Mouse (Mus musculus) ES-Bruce4 (cell line): Measurements from ENCODE around the gene Grm7. TPM values are rescaled to one million over a fixed set of nuclear protein-coding genes. Genes with fewer than 3 reads are reported as not detected.

Experiments used
- H3K27ac ChIP-seq: 2 replicates; pipeline ENCODE4 v1.5.1; 2012; ENCODE audit warnings: low read length, inconsistent platforms; ENCODE audit not compliant: insufficient read depth
- H3K27me3 ChIP-seq: 2 replicates; pipeline ENCODE4 v1.6.1; 2012; ENCODE audit warnings: mild to moderate bottlenecking, low read length, inconsistent platforms; ENCODE audit not compliant: control insufficient read depth, poor library complexity, insufficient read depth, severe bottlenecking
- H3K36me3 ChIP-seq: 2 replicates; pipeline ENCODE4 v1.6.1; 2012; ENCODE audit warnings: inconsistent platforms, mild to moderate bottlenecking, low read length, moderate library complexity; ENCODE audit not compliant: control insufficient read depth, poor library complexity, insufficient read depth, severe bottlenecking
- H3K4me1 ChIP-seq: one replicate; pipeline ENCODE4 v1.8.1; 2011; ENCODE audit warnings: low read length; ENCODE audit not compliant: control insufficient read depth, insufficient read depth
- H3K4me3 ChIP-seq: 2 replicates; pipeline ENCODE4 v1.5.1; 2011; ENCODE audit warnings: low read depth, mild to moderate bottlenecking, low read length
- H3K9ac ChIP-seq: 2 replicates; pipeline ENCODE4 v1.6.1; 2012; ENCODE audit warnings: low read depth, mild to moderate bottlenecking, inconsistent platforms; ENCODE audit not compliant: poor library complexity, severe bottlenecking
- H3K9me3 ChIP-seq: replicated peaks from 2 replicates; pipeline ENCODE4 v1.6.1; 2012; ENCODE audit warnings: mild to moderate bottlenecking, low read length, inconsistent platforms; ENCODE audit not compliant: control insufficient read depth, poor library complexity, insufficient read depth, severe bottlenecking
- CTCF ChIP-seq: IDR thresholded peaks from one replicate; pipeline ENCODE4 v1.8.1; 2011; ENCODE audit warnings: low read depth, low read length
- EP300 ChIP-seq: IDR thresholded peaks from 2 replicates; pipeline ENCODE4 v1.6.1; 2011; ENCODE audit warnings: low read depth, low read length; ENCODE audit not compliant: insufficient read depth
- POLR2A ChIP-seq: IDR thresholded peaks from one replicate; pipeline ENCODE4 v1.8.1; 2011; ENCODE audit warnings: low read length; ENCODE audit not compliant: insufficient read depth
- polyA plus RNA-seq: library from polyadenylated mRNA; stranded (reverse); fragments of >200 nt; gene quantifications from 2 replicates; pipeline ENCODE4 v1.2.4, GENCODE M21; 2011; ENCODE audit warnings: low read depth; ENCODE audit not compliant: missing spikeins, insufficient read depth, insufficient read length

The Grm7 gene
- polyA plus RNA-seq, 1 experiment, result not detected

- TF ChIP-seq POLR2A, result no peak
- no peak for TF ChIP-seq CTCF
- no peak for TF ChIP-seq EP300
- H3K27ac ChIP-seq, result no peak overlapping the region
- no peaks in the 10 kb centered on the region for H3K9me3 ChIP-seq
- H3K36me3 ChIP-seq, result no peaks in the 10 kb centered on the region
- no peak overlapping the region for H3K4me3 ChIP-seq
- H3K27me3 ChIP-seq, result no peaks in the 10 kb centered on the region
- no peak overlapping the region for H3K9ac ChIP-seq
- no peaks in the 10 kb centered on the region for H3K4me1 ChIP-seq
These were observed 449.4 kb downstream of the Grm7 start for GRCm38 (mm10) chr6:111094818-111095217.

DNA sequence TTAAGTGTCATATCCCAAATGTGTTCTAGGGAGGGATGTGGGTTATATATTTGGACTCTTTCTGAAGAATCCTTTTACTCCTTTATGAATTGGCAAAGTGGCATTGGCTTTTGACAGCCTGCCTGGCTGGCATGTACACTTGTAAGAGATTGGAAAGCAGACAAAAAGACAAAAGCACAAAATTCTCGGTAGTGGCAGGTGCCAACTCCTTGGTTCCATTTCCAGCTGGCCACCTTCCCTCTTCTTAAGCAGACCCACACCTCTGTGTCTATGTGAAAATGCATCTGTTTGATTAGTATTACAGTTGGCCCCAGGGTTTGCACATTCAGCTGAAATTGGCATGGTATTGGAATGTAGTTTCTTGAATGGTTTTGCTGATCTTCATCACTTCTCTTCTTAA lies 460.1 kb downstream of the Grm7 start:
- H3K27ac ChIP-seq, result no peak overlapping the region
- H3K9ac ChIP-seq, result no peak overlapping the region
- no peak overlapping the region for H3K4me3 ChIP-seq
- no peaks in the 10 kb centered on the region for H3K36me3 ChIP-seq
- H3K9me3 ChIP-seq, result no peaks in the 10 kb centered on the region
- H3K4me1 ChIP-seq, result no peaks in the 10 kb centered on the region
- H3K27me3 ChIP-seq, result no peaks in the 10 kb centered on the region
- TF ChIP-seq POLR2A (no peak), EP300 (no peak), CTCF (no peak)

DNA sequence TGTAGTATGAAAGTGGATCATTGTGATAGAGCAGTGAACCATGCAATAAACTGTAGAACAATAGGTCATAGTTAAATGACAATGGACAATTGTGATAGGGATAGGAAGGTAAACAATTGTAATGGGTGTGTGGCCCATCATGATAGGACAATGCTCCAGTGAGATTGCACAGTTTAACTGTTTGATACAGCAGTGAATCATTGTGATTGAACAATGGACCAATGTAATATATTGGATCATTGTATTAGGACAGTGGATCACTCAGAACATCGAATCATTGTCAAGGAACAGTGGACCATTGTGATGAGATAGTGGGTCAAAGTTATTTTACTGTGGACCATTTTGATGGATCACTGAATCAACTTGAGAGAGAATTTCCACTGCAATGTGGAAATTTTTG lies 515.7 kb downstream of the Grm7 start:
- H3K9me3 ChIP-seq, result no peaks in the 10 kb centered on the region
- H3K4me3 ChIP-seq, result no peak overlapping the region
- H3K36me3 ChIP-seq, result no peaks in the 10 kb centered on the region
- H3K4me1 ChIP-seq, result no peaks in the 10 kb centered on the region
- no peak overlapping the region for H3K27ac ChIP-seq
- no peak for TF ChIP-seq CTCF
- TF ChIP-seq EP300, result no peak
- no peak for TF ChIP-seq POLR2A
- H3K27me3 ChIP-seq, result no peaks in the 10 kb centered on the region
- no peak overlapping the region for H3K9ac ChIP-seq

DNA sequence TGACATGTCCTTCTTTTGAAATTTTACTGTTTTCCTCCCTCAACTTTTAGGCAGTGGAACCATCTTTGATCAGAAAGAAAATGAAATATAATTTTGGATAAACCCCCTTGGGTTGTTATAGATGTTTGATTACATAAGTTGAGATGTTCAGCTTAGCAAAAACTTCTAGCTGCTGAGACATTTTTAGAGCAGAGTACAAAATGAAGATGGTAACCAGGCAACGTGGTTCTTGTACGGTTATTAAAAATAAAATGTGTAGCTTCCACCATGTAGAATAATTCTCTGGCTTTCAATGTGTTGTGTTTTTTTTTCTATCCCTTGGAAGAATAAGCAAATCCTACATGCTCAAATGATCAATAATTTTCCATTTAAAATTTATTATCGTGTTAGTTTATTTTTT lies 550.0 kb downstream of the Grm7 start:
- H3K4me1 ChIP-seq, result no peaks in the 10 kb centered on the region
- no peaks in the 10 kb centered on the region for H3K36me3 ChIP-seq
- no peaks in the 10 kb centered on the region for H3K27me3 ChIP-seq
- H3K9ac ChIP-seq, result no peak overlapping the region
- H3K9me3 ChIP-seq, result no peaks in the 10 kb centered on the region
- TF ChIP-seq EP300 (no peak), CTCF (no peak), POLR2A (no peak)
- H3K27ac ChIP-seq, result no peak overlapping the region
- no peak overlapping the region for H3K4me3 ChIP-seq

- H3K4me3 ChIP-seq, result no peak overlapping the region
- no peaks in the 10 kb centered on the region for H3K9me3 ChIP-seq
These were observed 575.8 kb downstream of the Grm7 start for GRCm38 (mm10) chr6:111221083-111221729.

DNA sequence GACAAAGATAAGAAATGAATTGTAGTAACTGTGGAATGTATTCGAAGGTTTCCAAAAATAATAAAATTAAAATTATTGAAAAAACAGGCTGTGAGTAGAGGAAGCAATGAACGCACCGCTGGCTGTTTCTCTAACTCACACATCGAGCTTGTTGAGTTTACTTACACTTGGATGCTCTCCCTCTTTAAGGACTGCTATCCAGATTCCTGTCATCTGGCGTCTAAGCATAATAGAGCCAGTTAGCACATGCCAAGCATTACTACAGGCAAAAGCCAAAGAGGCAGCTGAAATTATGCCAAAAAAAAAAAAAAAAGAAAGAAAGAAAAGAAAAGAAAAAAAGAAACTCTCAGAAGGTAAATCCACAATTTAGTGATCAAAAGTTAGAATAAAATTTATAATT lies 609.8 kb downstream of the Grm7 start:
- no peak overlapping the region for H3K27ac ChIP-seq
- H3K36me3 ChIP-seq, result no peaks in the 10 kb centered on the region
- no peak overlapping the region for H3K4me3 ChIP-seq
- H3K9ac ChIP-seq, result no peak overlapping the region
- no peaks in the 10 kb centered on the region for H3K9me3 ChIP-seq
- no peaks in the 10 kb centered on the region for H3K4me1 ChIP-seq
- H3K27me3 ChIP-seq, result no peaks in the 10 kb centered on the region
- TF ChIP-seq EP300 (no peak), POLR2A (no peak), CTCF (no peak)

More at GRCm38 (mm10) chr6:111221083-111221729, 575.8 kb downstream of the Grm7 start:
- no peak overlapping the region for H3K27ac ChIP-seq
- TF ChIP-seq EP300 (no peak), CTCF (no peak), POLR2A (no peak)
- no peaks in the 10 kb centered on the region for H3K4me1 ChIP-seq
- H3K9ac ChIP-seq, result no peak overlapping the region
- no peaks in the 10 kb centered on the region for H3K27me3 ChIP-seq
- H3K36me3 ChIP-seq, result no peaks in the 10 kb centered on the region
